Mouse (Mus musculus) MEL (cell line): ENCODE data around the gene Cd207. TPM values are rescaled to one million over a fixed set of nuclear protein-coding genes. Genes with fewer than 3 reads are reported as not detected.

ENCODE experiments used
- DNase-seq: peaks from one replicate; pipeline ENCODE4 v3.0.0; 2011; ENCODE audit warnings: low read depth, low spot score
- H3K27ac ChIP-seq: 2 replicates; pipeline ENCODE4 v1.5.1; 2012; ENCODE audit warnings: low read depth, mild to moderate bottlenecking, control low read depth, low read length, moderate library complexity; ENCODE audit not compliant: control insufficient read depth
- H3K27me3 ChIP-seq, 2 experiments: fragments of 150-350 bp in 1 of 2; sonication (generic) in 1 of 2; 2 replicates each; pipeline ENCODE4 v1.6.1; 2012; ENCODE audit warnings: low read length in 2 of 2, mild to moderate bottlenecking in 2 of 2, improper control_type of control experiment in 1 of 2, moderate library complexity in 1 of 2; ENCODE audit not compliant: insufficient read depth in 2 of 2, control insufficient read depth in 1 of 2
- H3K36me3 ChIP-seq, 2 experiments: 2 replicates each; pipeline ENCODE4 v1.6.1; 2012 to 2014; ENCODE audit warnings: low read length in 2 of 2, improper control_type of control experiment in 1 of 2, inconsistent platforms in 1 of 2, mild to moderate bottlenecking in 1 of 2; ENCODE audit not compliant: insufficient read depth in 2 of 2, control insufficient read depth in 1 of 2
- H3K4me1 ChIP-seq, 2 experiments: fragments of 150-350 bp in 1 of 2; sonication (generic) in 1 of 2; 2 replicates each; pipeline ENCODE4 v1.6.1; 2012; ENCODE audit warnings: low read length in 2 of 2, improper control_type of control experiment in 1 of 2, mild to moderate bottlenecking in 1 of 2; ENCODE audit not compliant: insufficient read depth in 2 of 2, control insufficient read depth in 1 of 2
- H3K4me3 ChIP-seq, 2 experiments: fragments of 150-350 bp in 1 of 2; sonication (generic) in 1 of 2; 2 replicates each; pipeline ENCODE4 v1.5.1; 2012; ENCODE audit warnings: low read depth in 2 of 2, low read length in 2 of 2, mild to moderate bottlenecking in 2 of 2, moderate library complexity in 2 of 2, control low read depth in 1 of 2, improper control_type of control experiment in 1 of 2; ENCODE audit not compliant: control insufficient read depth in 1 of 2, insufficient read depth in 1 of 2
- H3K79me2 ChIP-seq: 2 replicates; pipeline ENCODE4 v1.6.1; 2012; ENCODE audit warnings: mild to moderate bottlenecking, low read length, moderate library complexity; ENCODE audit not compliant: control insufficient read depth, poor library complexity, insufficient read depth
- H3K9ac ChIP-seq: 2 replicates; pipeline ENCODE4 v1.6.1; 2012; ENCODE audit warnings: low read depth, mild to moderate bottlenecking, control low read depth, low read length, moderate library complexity; ENCODE audit not compliant: control insufficient read depth, poor library complexity, severe bottlenecking
- H3K9me3 ChIP-seq: fragments of 150-350 bp; sonication (generic); replicated peaks from 2 replicates; pipeline ENCODE4 v1.6.1; 2012; ENCODE audit warnings: mild to moderate bottlenecking, low read length, improper control_type of control experiment, moderate library complexity; ENCODE audit not compliant: insufficient read depth
- BHLHE40 ChIP-seq: IDR thresholded peaks from 2 replicates; pipeline ENCODE4 v1.6.1; 2012; ENCODE audit warnings: low read depth, mild to moderate bottlenecking, inconsistent platforms, low read length, improper control_type of control experiment, borderline replicate concordance
- CTCF ChIP-seq, 3 experiments: IDR thresholded peaks in 2 of 3; conservative IDR thresholded peaks in 1 of 3; 2 replicates each; pipeline ENCODE4 v1.5.1; 2011 to 2012; ENCODE audit warnings: low read length in 3 of 3, low read depth in 2 of 3, mild to moderate bottlenecking in 2 of 3, improper control_type of control experiment in 1 of 3, inconsistent platforms in 1 of 3, mixed read lengths in 1 of 3, moderate library complexity in 1 of 3; ENCODE audit not compliant: control insufficient read depth in 1 of 3, insufficient read depth in 1 of 3, poor library complexity in 1 of 3, severe bottlenecking in 1 of 3
- E2F4 ChIP-seq: IDR thresholded peaks from 2 replicates; pipeline ENCODE4 v1.6.1; 2011; ENCODE audit warnings: low read depth, low read length, improper control_type of control experiment, borderline replicate concordance
- ETS1 ChIP-seq: IDR thresholded peaks from 2 replicates; pipeline ENCODE4 v1.6.1; 2012; ENCODE audit warnings: low read depth, mild to moderate bottlenecking, inconsistent platforms, low read length, improper control_type of control experiment, moderate library complexity
- GATA1 ChIP-seq: IDR thresholded peaks from 2 replicates; pipeline ENCODE4 v1.6.1; 2011; ENCODE audit warnings: low read depth, low read length, improper control_type of control experiment
- HCFC1 ChIP-seq: IDR thresholded peaks from 2 replicates; pipeline ENCODE4 v1.6.1; 2012; ENCODE audit warnings: low read depth, mild to moderate bottlenecking, inconsistent platforms, low read length, improper control_type of control experiment, moderate library complexity
- JUND ChIP-seq: IDR thresholded peaks from 2 replicates; pipeline ENCODE4 v1.6.1; 2011; ENCODE audit warnings: low read depth, mild to moderate bottlenecking, improper control_type of control experiment, low read length
- KAT2A ChIP-seq: conservative IDR thresholded peaks from 2 replicates; pipeline ENCODE4 v1.6.1; 2012; ENCODE audit warnings: low read depth, low read length, improper control_type of control experiment, inconsistent platforms
- MAFK ChIP-seq: IDR thresholded peaks from 2 replicates; pipeline ENCODE4 v1.6.1; 2011; ENCODE audit warnings: low read depth, mild to moderate bottlenecking, low read length, improper control_type of control experiment, borderline replicate concordance
- MEF2A ChIP-seq: IDR thresholded peaks from 2 replicates; pipeline ENCODE4 v1.6.1; 2014; ENCODE audit warnings: low read depth, mild to moderate bottlenecking, inconsistent platforms, low read length, improper control_type of control experiment; ENCODE audit not compliant: poor library complexity, insufficient replicate concordance, severe bottlenecking; ENCODE audit errors: extremely low read depth
- MYB ChIP-seq: IDR thresholded peaks from 2 replicates; pipeline ENCODE4 v1.6.1; 2011; ENCODE audit warnings: mild to moderate bottlenecking, low read depth, low read length, improper control_type of control experiment
- NELFE ChIP-seq: IDR thresholded peaks from 2 replicates; pipeline ENCODE4 v1.6.1; 2011; ENCODE audit warnings: low read depth, low read length, improper control_type of control experiment
- NRF1 ChIP-seq: IDR thresholded peaks from 2 replicates; pipeline ENCODE4 v1.6.1; 2014; ENCODE audit warnings: low read depth, mild to moderate bottlenecking, inconsistent platforms, low read length, improper control_type of control experiment, moderate library complexity; ENCODE audit not compliant: poor library complexity, insufficient read depth, severe bottlenecking
- POLR2A ChIP-seq, 2 experiments: IDR thresholded peaks; 2 replicates each; pipeline ENCODE4 v1.6.1; 2011 to 2012; ENCODE audit warnings: low read length in 2 of 2, mild to moderate bottlenecking in 2 of 2, control low read depth in 1 of 2, improper control_type of control experiment in 1 of 2, low read depth in 1 of 2, moderate library complexity in 1 of 2; ENCODE audit not compliant: control insufficient read depth in 1 of 2, insufficient read depth in 1 of 2, poor library complexity in 1 of 2
- POLR2AphosphoS2 ChIP-seq: IDR thresholded peaks from 2 replicates; pipeline ENCODE4 v1.6.1; 2011; ENCODE audit warnings: low read length, improper control_type of control experiment
- RAD21 ChIP-seq: IDR thresholded peaks from 2 replicates; pipeline ENCODE4 v1.6.1; 2011; ENCODE audit warnings: mild to moderate bottlenecking, low read depth, low read length, improper control_type of control experiment
- RCOR1 ChIP-seq: IDR thresholded peaks from 2 replicates; pipeline ENCODE4 v1.6.1; 2012; ENCODE audit warnings: low read depth, mild to moderate bottlenecking, inconsistent platforms, low read length, improper control_type of control experiment
- SIN3A ChIP-seq: IDR thresholded peaks from 2 replicates; pipeline ENCODE4 v1.6.1; 2012; ENCODE audit warnings: low read length, improper control_type of control experiment, inconsistent platforms
- SMC3 ChIP-seq: IDR thresholded peaks from 2 replicates; pipeline ENCODE4 v1.6.1; 2011; ENCODE audit warnings: low read depth, low read length, improper control_type of control experiment
- TAL1 ChIP-seq: IDR thresholded peaks from 2 replicates; pipeline ENCODE4 v1.6.1; 2012; ENCODE audit warnings: mild to moderate bottlenecking, inconsistent platforms, low read length, moderate library complexity, mixed read lengths
- TBP ChIP-seq: IDR thresholded peaks from 2 replicates; pipeline ENCODE4 v1.8.0; 2011; ENCODE audit warnings: low read depth, low read length, improper control_type of control experiment
- TCF12 ChIP-seq: IDR thresholded peaks from 2 replicates; pipeline ENCODE4 v1.6.1; 2014; ENCODE audit warnings: low read depth, mild to moderate bottlenecking, inconsistent platforms, low read length, improper control_type of control experiment, moderate library complexity
- USF1 ChIP-seq: IDR thresholded peaks from 2 replicates; pipeline ENCODE4 v1.6.1; 2014; ENCODE audit warnings: low read depth, mild to moderate bottlenecking, inconsistent platforms, low read length, improper control_type of control experiment, moderate library complexity
- USF2 ChIP-seq, 2 experiments: IDR thresholded peaks; 2 replicates each; pipeline ENCODE4 v1.6.1; 2011 to 2012; ENCODE audit warnings: improper control_type of control experiment in 2 of 2, low read length in 2 of 2, borderline replicate concordance in 1 of 2, inconsistent platforms in 1 of 2, low read depth in 1 of 2, mild to moderate bottlenecking in 1 of 2; ENCODE audit not compliant: insufficient read depth in 1 of 2
- ZC3H11A ChIP-seq: IDR thresholded peaks from 2 replicates; pipeline ENCODE4 v1.6.1; 2012; ENCODE audit warnings: low read depth, mild to moderate bottlenecking, inconsistent platforms, low read length, improper control_type of control experiment
- polyA plus RNA-seq, 2 experiments: library from polyadenylated mRNA; stranded (reverse) in 1 of 2; unstranded in 1 of 2; fragments of >175 nt in 1 of 2; fragments of >200 nt in 1 of 2; gene quantifications; 2 replicates each; pipeline versions ENCODE4 v1.2.1 to v1.2.4; 2012; ENCODE audit warnings: low replicate concordance in 2 of 2, low read depth in 1 of 2; ENCODE audit not compliant: insufficient read length in 2 of 2, insufficient read depth in 1 of 2, missing spikeins in 1 of 2
- total RNA-seq: library from RNA; depleted of rRNA; stranded (reverse); fragments of 300-350 nt; gene quantifications from 2 replicates; pipeline ENCODE4 v1.2.3, GENCODE M21; 2012

The Cd207 gene
- total and polyA plus RNA-seq, 3 experiments = not detected

GRCm38 (mm10) chr6:83665009-83665408 is 12.6 kb downstream of the Cd207 start:
- Histone ChIP-seq H3K9me3 (no peaks in the 10 kb centered on the region), H3K27me3 (peaks cover 23 to 24% of the 10 kb centered on the region in 2 experiments), H3K27ac (no peak overlapping the region), H3K4me3 (no peak overlapping the region), H3K4me1 (no peaks in the 10 kb centered on the region), H3K79me2 (no peaks in the 10 kb centered on the region), H3K36me3 (no peaks in the 10 kb centered on the region), H3K9ac (no peak overlapping the region)
- TF ChIP-seq USF2 (IDR thresholded peaks at IDR 0.05; ENCODE audit: borderline replicate concordance in 1 of 2, insufficient read depth in 1 of 2, low read depth in 1 of 2, low read length in 2 of 2) (no peak), E2F4 (no peak), HCFC1 (no peak), ETS1 (no peak), SIN3A (no peak), MEF2A (no peak), ZC3H11A (no peak), KAT2A (no peak), TBP (no peak), BHLHE40 (no peak), SMC3 (no peak), JUND (no peak), TAL1 (no peak), MYB (no peak), NELFE (no peak), POLR2A (IDR thresholded peaks at IDR 0.05; ENCODE audit: control insufficient read depth in 1 of 2, insufficient read depth in 1 of 2, low read depth in 1 of 2, low read length in 2 of 2, poor library complexity in 1 of 2) (no peak), GATA1 (no peak), TCF12 (no peak), CTCF (IDR thresholded peaks at IDR 0.05 in 2 of 3, conservative IDR thresholded peaks at IDR 0.05 in 1 of 3; ENCODE audit: control insufficient read depth in 1 of 3, insufficient read depth in 1 of 3, low read depth in 2 of 3, low read length in 3 of 3, poor library complexity in 1 of 3, severe bottlenecking in 1 of 3) (no peak)
- DNase-seq = no peak

- H3K36me3 ChIP-seq = no peaks in the 10 kb centered on the region
Measured at GRCm38 (mm10) chr6:83660821-83661220, 16.8 kb downstream of the Cd207 start.

More at GRCm38 (mm10) chr6:83660821-83661220, 16.8 kb downstream of the Cd207 start:
- Histone ChIP-seq H3K27ac (no peak overlapping the region), H3K79me2 (no peaks in the 10 kb centered on the region), H3K4me1 (no peaks in the 10 kb centered on the region), H3K9ac (no peak overlapping the region), H3K4me3 (no peak overlapping the region), H3K9me3 (no peaks in the 10 kb centered on the region), H3K27me3 (peaks cover 10 to 22% of the 10 kb centered on the region in 2 experiments)
- no peak for DNase-seq
- no peak for TF ChIP-seq SIN3A
- no peak for TF ChIP-seq JUND
- no peak for TF ChIP-seq RCOR1
- TF ChIP-seq MYB = no peak
- TF ChIP-seq MAFK = no peak
- TF ChIP-seq NRF1 = no peak
- no peak for TF ChIP-seq SMC3
- TF ChIP-seq RAD21 = no peak
- TF ChIP-seq POLR2AphosphoS2 = no peak
- TF ChIP-seq USF1 = no peak
- no peak for TF ChIP-seq NELFE
